Mouse (Mus musculus) brain, embryonic 14.5 days (tissue): ENCODE measurements around the gene Cenpv. TPM values are rescaled to one million over a fixed set of nuclear protein-coding genes. Genes with fewer than 3 reads are reported as not detected.
A peak's percentile ranks its signal among the peaks of the same experiment; 100 is the strongest.
"Not testable (repeated sequence)": the region's sequence is repeated elsewhere in the genome, so short reads cannot be mapped to it uniquely, and the experiment has no call there.

Source experiments
- DNase-seq: peaks from one replicate; pipeline ENCODE4 v3.0.0-alpha.2; 2011; ENCODE audit warnings: low read depth
- CTCF ChIP-seq: fragments of 200-500 bp; IDR thresholded peaks from 2 replicates; pipeline ENCODE4 v1.5.1; 2012; ENCODE audit warnings: inconsistent platforms, mild to moderate bottlenecking, moderate library complexity, borderline replicate concordance; ENCODE audit not compliant: insufficient read depth, insufficient read length; ENCODE audit errors: extremely low read depth
- POLR2A ChIP-seq: fragments of 200-500 bp; IDR thresholded peaks from 2 replicates; pipeline ENCODE4 v1.6.1; 2012; ENCODE audit warnings: mild to moderate bottlenecking, inconsistent platforms, borderline replicate concordance; ENCODE audit not compliant: poor library complexity, insufficient read depth, insufficient read length, severe bottlenecking; ENCODE audit errors: extremely low read depth
- polyA plus RNA-seq: library from polyadenylated mRNA; depleted of rRNA; stranded (reverse); fragments of >200 nt; gene quantifications from 2 replicates; pipeline ENCODE4 v1.2.3, GENCODE M21; 2012

Gene Cenpv
- polyA plus RNA-seq, 1 experiment = 112 TPM

DNA sequence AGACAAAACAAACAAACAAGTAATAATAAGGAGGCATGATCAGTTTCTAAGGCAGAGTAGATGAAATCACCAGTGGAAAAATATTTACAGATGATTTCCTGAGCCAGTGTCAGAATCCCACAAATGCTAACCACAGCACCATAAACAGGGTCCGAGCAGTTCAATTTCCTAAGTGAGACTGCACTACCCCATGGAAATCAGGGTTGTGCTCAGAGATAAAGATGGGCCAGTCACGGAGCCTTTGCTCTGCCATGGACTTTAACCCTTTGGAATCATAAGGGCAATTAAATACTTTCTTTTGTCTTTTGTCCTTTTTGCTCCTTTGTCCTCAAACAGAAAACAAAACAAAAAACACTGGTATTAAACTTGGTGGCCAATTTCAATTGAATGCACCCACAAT, 16.8 kb downstream of the Cenpv start:
- TF ChIP-seq POLR2A = no peak
- TF ChIP-seq CTCF = no peak
- DNase-seq = no peak

DNA sequence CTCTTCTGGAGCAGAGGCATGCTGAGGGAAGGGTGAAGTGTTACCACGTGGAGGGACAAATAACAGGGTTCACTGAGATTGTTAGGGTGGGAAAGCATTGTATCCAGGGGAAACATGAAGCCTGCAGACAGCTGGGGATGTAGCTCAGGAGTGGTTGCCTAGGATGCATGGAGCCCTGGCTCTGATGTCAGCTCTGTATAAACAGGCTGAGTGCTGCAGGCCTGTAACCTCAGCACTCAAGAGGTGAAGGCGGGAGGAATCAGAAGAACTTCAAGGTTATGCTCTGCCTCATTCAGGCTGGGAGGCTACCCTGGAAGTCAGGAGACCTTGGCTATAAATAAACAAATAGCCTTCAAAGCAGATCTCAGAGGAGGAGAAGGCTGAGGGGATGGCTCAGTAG, 20.1 kb downstream of the Cenpv start:
- DNase-seq = peak; percentile 61
- TF ChIP-seq POLR2A = no peak
- no peak for TF ChIP-seq CTCF

DNA sequence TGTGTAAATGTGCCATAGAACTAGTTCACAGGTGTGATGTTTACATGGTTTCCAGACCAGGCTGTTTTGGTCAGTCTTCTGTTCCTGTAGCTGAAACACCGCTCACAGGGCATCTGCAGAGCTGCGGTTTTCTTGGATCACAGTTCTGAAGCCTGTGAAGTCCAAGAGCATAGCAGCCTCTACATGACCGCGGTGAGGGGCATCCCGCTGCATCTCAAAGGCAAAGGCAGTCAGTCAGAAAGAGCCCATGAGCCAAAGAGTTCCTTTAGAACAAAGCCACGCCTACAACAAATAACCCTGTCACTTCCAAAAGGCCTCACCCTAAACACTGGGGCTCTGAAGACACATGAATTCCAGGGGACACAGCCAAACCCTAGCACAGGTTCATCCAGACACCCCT, 25.8 kb downstream of the Cenpv start:
- TF ChIP-seq POLR2A (no peak), CTCF (no peak)
- DNase-seq = no peak

DNA sequence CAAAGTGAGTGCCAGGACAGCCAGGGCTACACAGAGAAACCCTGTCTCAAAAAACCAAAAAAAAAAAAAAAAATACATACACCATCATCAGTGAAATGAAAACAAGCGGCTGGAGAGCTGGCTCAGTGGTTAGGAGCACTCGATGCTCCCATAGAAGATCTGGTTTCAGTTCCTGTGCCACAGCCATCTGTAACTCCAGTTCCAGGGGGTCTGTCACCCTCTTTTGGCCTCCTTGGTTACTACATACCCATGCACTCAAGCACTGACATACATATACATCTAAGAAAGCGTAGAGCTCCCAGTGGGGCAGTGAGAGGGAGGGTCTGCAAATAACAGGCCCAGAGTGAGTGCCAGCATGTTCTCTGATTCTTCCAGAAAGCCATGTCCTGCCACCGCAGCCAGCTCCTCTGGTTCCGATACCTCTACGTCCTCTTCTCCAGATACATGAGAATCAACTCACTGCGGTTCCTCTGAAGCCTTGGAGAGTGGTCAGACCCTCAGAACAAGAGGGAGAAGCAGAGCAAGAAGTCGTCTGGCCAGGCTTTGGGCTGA, 26.5 kb downstream of the Cenpv start:
- DNase-seq = no peak
- TF ChIP-seq POLR2A (no peak), CTCF (no peak)

DNA sequence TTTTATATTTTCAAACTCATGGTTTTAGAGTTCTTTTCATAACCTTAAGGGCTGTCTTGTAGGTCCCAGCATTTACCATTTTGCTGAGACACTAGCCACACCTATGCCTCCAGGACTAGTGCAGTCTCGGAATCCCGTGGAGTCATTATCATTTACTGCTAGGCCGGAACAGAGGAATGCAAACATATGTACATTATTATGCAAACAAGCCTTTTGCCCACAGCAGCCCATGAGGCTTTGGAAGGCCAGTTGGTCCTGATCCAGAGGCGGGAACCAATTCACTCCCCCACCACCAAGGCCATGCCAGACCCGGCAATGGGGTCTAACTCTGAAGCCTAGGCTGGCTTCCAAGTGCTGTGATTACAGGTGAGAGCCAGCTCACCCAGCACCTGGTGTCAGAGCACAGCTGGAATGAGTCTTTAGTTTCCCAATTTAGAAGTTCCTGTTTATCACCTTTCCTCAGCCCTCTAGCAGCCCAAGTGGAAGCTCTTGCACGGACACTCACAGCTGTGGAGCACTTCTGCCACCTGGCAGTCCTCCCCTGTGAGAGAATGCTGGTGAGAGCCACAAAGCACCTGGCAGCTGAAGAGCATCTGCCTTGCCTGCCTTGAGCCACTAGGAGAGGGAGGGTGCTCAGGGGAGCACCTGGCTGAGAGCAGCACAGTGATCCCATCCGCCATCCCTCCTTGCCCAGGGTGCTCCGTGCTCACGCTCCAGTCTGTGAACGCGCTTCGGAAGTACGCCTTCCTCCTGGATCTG, 27.4 kb downstream of the Cenpv start:
- TF ChIP-seq POLR2A (no peak), CTCF (no peak)
- peak; percentile 9 for DNase-seq

DNA sequence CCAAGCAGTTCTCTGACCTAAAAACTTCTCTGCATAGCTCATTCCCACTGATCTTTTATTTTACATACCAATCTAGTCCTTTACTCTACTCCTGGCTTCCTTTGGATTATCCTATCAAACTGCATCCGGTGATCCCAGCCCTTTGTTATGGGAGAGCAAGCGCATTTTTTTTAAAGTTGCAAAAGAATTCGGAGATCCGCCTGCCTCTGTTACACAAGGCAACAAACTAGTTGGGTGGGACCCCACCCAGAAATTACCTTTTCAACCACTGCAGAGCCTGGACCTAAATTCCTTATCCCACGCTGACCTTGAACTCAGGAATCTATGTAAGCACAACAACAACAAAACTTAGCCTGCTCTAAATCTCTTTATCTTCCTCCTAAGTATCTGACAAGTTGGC, 28.1 kb downstream of the Cenpv start:
- no peak for TF ChIP-seq CTCF
- TF ChIP-seq POLR2A = no peak
- DNase-seq = no peak

DNA sequence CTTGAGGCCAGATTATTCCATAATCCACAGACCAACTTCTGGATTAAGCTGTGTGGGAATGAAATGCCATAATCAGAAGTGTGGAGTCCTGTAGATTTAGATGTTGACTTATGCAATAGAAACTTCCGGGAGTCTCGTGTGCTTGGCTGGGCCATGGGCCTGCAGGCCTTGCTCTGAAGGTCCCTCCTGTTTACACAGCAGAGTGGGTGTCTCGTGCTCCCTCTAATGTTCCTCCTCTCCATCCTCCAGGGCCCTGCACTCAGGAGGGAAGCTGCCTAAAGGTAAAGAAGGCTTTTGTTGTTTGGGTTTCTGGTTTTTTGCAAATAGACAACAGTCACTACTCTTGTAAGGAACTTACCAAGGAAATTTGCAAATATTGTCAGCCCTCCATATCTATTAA, 29.5 kb downstream of the Cenpv start:
- no peak for DNase-seq

DNA sequence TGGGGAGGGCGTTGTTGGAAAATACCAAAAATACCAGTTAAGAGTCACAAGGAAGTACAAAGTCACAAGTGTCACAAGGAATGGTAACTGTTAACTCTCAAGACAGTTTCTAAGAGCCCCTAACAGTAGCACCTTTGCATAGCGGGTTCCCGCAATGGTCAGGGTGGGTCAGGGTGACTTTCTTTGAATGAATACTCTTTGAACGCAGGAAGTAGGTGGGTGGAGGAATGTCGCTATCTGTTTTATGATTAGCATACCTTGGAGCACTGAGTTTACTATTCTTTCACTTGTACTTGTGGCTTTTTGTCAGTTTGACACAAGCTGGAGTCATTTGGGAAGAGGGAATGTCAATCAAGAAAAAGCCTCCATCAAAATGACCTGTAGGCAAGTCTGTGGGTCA, 30.2 kb downstream of the Cenpv start:
- DNase-seq = not testable (repeated sequence)

More for the DNA sequence above, 29.5 kb downstream of the Cenpv start:
- no peak for TF ChIP-seq POLR2A
- TF ChIP-seq CTCF = no peak

DNA sequence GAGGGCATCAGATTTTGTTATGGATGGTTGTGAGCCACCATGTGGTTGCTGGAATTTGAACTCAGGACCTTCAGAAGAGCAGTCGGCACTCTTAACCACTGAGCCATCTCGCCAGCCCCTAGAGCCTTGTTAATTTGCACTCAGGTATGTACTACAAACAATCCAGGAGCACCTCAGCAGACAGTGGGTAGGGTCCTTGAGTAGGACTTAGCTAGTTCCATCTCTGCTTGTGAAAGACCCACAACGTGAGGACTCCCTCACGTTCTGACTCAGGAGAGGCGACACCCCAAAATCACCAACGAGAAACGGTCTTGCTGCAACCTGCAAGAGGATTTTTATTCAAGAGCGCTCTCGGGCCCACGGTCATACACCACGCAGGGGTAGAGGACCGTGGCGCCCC, 30.7 kb downstream of the Cenpv start:
- not testable (repeated sequence) for DNase-seq

DNA sequence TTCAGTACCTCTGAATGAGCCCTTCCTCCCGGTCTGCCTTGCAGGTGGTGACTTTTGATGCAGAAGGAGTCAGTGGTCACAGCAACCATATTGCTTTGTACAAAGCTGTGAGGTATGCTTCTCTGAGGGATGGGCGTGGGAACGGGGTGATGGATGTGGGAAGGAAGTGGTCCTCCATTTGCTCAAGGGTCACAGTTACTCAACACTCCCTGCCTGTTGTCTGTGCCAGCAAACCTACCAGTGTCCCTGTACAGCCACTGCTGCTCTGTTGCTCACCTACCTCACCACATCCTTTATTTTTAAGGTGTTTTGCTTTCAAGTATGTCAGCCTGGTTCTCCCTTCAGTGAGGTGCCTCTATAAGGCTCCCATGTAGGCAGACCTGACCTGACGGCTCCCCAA, 31.4 kb downstream of the Cenpv start:
- DNase-seq = no peak
- TF ChIP-seq POLR2A (no peak), CTCF (no peak)

DNA sequence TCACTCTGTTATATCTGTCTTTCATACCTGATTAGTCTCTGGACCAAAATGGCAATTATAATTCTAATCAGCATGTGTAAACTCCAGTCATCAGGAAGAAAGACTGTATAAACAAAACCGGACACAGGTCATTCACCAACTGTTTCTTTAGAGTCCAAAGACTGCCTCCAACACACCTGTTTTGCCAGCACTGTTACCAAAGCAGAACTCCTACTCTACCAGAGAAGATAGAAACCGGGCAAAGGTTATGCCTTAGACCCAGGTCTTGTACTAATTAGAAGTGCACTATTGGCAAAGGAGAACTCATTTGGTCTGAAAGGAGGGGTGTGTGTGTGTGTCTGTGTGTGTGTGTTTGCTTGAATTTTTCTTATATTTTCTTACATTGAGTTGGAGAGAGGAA, 38.5 kb downstream of the Cenpv start:
- TF ChIP-seq POLR2A = no peak
- TF ChIP-seq CTCF = no peak
- no peak for DNase-seq

DNA sequence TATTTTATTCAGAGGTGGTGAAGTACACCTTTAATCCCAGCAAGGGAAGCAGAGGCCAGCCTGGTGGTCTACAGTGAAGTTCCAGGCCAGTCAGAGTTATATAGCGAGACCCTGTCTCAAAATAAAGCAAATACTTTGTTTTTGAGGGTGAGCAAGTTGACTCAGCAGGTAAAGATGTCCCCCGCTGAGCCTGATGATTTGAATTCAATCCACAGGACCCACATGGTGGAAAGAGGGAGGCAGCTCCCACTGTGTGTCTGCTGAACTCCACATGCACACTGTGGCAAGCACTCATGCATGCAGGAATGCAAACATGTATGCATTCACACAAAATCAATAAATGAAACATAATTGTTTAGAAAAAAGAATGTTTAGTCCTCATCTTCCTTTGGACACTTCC, 40.3 kb downstream of the Cenpv start:
- TF ChIP-seq POLR2A (no peak), CTCF (no peak)
- no peak for DNase-seq
